Mouse (Mus musculus) megakaryocyte progenitor cell, adult 5-6 weeks (primary cell): ENCODE measurements around the gene Crip2. TPM values are rescaled to one million over a fixed set of nuclear protein-coding genes. Genes with fewer than 3 reads are reported as not detected.

Experiments used
- ATAC-seq: replicated peaks from 2 replicates; pipeline ENCODE4 v1.8.0; 2016; ENCODE audit warnings: mild to moderate bottlenecking, moderate TSS enrichment, inconsistent platforms; ENCODE audit not compliant: poor library complexity
- total RNA-seq, 2 experiments: library from RNA; stranded (forward) in 1 of 2; stranded (reverse) in 1 of 2; fragments of 157-497, 149-512 nt in 1 of 2; fragments of 200-1000 nt in 1 of 2; gene quantifications; 2 replicates each; pipeline versions ENCODE4 v1.2.3 to v1.2.4; 2015 to 2017

Gene Crip2
- total RNA-seq, 2 experiments from 2014 or later: 0.77 to 1.2 TPM

DNA sequence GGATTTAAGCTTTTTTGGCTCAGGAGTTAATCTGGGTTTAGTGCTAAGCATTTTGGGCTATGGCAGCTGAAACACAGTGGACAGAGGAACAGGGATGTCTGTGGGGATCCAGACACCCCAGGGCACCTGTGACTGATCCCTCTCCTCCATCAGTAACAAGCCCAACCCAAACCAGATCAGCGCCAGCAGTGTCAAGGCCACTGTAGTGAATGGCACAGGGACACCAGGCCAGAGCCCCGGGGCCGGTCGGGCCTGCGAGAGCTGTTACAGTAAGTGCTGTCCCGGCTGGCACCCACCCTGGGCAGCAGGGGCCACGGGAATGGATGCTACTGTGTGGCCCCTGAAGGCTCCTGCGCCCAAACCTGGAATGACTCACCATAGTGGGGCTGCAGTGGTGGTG is 9.3 kb upstream of the Crip2 start:
- no peak for ATAC-seq

DNA sequence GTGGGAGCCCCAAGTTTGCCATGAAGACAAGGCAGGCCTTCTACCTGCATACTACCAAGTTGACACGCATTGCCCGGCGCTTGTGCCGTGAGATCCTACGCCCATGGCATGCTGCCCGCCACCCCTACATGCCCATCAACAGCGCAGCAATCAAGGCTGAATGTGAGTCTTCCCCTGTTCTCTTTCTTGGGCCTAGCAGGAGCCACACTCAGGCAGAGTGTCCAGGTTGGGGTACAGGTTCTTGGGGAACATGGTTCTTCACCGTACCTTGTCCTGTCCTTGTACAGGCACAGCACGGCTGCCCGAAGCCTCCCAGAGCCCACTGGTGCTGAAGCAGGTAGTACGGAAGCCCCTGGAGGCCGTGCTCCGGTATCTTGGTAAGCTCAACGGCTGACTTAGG is 8.4 kb upstream of the Crip2 start:
- no peak for ATAC-seq

DNA sequence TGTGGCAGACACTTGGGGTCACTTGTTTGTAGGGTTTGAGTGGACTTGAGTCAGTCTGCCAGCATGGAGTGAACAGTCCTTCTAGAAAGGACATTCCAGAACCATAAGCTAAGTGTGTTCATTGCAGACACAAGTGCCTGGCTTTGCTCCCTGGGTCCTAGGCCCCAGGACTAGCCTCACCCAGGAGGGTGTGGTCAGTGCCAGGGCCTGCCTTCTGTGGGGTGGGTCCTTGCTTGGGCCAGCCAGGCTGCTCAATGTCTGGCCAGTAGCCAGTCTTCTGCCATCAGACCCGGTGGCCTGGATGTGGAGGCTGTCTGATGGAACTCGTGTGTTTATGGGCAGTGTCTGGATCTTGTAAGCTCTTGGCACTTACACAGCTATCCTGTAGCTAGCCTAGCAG is 7.5 kb upstream of the Crip2 start:
- no peak for ATAC-seq

DNA sequence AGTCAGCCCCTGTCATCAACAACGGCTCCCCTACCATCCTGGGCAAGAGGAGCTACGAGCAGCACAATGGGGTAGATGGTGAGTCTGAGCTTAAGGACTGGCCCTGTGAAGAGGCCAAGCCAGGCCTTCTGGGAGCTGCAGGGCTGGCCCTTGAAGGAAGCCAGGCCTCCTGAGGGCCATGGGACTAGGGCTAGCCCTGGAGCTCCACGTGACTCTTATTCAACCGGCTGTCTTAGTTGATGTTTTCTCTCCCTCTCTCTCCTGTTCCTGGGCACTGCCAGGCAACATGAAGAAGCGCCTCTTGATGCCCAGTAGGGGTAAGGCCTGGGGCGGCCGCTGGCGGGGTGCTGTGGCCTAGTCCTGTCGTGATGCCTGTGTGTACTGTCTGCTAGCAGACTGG is 6.8 kb upstream of the Crip2 start:
- ATAC-seq: no peak

DNA sequence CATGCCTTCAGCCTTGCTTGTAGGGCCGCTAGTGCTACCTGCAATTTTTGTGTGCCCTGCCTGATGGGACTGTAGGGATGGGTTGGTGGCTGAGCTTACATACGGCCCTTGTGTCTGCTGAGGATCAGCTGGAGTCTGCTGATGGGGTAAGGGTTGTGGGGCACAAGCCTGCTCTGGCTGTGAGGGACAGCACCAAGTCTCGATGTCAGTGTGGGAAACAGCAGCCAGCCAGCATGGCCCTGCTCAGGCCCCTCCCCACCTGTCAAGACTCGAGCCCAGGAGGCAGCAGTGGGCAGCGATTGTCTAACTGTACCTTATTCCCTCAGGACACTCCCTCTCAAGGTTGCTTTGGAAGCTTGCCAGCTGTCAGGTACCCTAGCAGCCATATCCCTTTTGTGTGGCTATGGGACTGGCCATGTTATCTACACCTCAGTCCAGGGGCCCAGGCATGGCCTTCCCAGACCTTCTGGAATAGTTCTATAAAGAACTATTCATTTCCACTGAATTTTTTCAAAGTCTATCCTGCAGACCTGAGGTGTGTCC is 6.1 kb upstream of the Crip2 start:
- no peak for ATAC-seq

DNA sequence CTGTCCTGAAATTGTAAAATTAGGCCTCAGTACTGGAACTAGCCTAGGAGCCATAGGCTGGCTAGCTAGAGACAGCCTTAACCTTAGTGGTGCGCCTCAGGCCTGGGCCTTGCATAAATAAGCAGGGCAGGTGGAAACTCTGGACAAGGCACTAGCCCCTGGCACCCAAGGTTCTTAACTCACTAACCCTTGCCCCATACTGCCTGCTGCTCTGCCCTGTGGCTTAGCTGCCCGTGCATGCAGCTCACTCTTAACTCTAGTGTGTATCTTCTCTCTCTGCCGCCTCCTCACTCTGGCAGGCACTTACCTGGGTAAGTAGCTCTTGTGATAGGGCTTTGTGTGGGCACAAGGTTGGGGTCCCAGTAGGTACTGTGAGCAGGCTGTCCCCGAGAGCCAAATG is 5.5 kb upstream of the Crip2 start:
- no peak for ATAC-seq

DNA sequence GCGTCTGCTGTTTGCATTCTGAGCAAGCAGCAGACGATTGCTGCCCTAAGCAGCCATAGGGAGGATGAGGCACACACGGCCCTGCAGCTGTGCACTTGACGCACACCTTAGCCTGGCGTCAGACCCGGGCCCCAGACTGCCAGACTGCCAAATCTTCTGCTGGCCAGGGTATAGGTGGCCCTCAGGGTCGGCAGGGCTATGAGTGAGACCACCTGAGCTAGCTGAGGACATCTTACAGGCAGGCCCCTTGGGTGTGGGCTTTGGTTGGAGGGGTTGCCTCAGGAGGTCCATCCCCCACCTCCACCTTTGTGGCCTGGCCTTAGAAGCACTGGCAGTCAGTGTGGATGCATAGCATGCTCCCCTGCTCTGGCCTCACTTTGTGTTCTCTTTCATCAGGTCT is 4.6 kb upstream of the Crip2 start:
- no peak for ATAC-seq

DNA sequence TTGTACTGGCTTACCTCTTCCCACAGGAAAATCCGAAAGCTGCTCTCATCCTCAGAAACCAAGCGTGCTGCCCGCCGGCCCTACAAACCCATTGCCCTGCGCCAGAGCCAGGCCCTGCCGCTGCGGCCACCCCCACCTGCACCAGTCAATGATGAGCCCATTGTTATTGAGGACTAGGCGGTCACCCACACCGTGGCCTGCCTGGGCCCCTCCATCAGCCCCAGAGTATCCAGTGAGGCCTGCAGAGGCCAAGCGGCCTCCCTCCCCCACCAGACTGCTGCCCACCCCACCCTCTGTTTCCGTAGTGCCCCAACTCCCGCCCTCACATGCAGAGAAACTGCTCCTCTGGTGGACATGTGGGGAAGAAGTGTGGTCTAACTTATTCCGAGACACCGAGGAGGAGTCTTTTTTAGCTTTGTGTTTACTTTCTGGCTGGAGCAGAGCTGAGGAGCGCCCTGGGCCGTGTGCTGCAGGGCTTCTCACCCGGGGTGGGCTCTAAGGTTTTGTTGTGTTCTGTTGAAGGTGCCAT is 3.5 kb upstream of the Crip2 start:
- ATAC-seq: no peak

DNA sequence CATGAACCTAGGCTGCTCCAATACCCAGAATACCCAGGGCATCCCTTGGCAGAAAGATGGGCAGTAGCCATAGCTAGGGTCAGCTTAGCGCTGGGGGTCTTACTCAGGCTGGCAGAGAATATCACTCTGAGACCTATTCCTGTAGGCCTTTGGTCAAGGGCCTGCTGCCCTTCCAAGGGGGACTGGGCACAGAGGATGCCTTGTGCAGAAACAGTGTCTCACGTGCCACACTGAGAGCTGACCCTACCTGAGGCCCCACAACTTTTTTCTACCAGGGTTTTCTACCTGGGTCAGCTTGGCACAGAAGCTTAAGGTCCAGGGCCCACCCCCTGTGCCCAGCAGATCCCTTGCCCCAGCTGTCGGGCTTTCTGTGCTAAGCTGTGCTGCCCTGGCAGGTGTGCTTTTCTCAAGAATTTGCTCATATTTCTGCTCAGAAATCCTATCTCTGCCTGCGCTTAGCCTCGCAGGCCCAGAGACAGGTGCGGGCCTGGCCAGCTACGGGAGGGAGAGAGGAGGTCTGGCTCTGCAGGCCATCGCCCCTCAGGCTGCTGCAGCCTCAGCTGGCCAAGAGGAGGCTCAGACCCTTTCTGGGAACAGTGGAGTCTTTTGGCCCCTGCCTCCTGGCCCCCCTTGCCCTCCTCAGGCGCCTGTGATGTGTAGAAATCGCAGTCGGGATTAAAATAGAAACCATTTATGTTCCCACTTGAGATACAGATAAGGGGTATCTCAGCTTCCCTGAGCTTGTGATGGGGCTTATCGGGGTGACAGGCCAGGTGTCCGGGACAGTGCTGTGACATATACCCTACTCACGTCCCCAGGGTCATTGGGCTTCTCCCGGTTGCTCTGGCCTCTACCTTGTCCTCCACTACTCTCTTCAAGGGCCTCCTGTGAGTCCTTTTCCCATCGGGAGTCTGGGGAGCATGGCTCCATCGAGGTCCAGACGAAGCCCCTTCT is 2.5 kb upstream of the Crip2 start:
- ATAC-seq: no peak

DNA sequence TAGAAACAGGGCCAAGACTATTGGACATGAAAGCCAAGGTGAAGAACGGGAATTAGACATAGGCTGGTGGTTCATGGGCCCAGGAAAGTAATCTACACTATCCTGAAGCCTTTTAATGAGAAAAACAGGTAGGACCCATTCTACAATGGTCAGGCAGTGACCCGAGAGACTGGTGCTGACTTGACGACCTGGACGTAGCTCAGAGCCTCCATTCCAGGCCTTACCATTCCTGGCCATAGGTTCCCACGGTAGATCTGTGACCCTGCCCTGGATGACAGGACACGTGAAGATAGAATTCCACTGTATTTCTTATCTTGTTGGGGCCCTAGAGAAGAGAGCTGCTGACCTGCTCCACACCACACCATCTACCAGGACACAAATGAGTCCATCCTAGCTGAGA is 1.7 kb upstream of the Crip2 start:
- ATAC-seq: no peak

DNA sequence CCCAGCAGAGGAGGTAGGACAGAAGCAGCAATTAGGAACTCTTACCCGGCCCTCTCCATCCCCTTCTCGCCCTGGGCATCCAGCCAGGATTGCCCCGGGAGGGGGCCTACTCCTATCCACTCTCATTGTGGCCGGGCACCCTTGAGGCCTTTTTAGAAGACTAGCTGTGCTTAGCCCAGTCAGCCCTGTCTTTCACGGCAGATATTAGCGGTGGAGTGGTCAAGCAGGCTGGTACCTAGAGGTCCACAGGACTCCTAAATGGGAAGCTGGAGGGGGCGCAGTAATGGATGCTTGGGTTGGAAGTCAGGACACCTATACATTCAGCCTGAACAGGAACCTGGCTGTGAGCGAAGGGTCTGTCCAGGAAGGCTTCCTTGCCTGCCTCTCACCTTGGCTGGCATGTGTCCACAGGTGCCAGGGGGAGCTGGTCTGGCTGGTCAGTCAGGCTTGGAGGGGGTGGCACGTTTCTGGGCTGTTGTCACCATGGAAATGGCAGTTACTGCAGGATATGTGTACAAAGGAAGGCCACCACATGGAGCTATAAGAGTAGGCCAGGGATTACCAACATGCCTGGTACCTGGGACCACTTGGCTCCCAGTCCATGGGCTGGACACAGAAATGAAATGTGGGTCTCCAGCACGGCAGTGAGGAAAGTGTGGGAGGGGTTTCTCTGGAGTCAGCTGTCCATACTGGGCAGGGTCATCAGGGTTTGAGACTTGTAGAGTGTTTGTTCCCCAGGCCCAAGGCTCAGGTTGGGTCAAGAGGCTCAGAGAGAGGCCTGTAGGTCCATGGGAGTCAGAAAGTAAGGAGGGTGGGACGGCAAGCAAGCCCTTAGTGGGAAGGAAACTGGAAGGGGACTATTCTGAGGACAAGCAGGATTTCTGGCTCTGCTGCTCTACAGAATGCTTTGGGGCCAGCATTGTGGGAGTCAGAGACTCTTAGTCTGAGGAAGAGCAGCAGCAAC is 853 bp upstream of the Crip2 start:
- ATAC-seq: no peak

DNA sequence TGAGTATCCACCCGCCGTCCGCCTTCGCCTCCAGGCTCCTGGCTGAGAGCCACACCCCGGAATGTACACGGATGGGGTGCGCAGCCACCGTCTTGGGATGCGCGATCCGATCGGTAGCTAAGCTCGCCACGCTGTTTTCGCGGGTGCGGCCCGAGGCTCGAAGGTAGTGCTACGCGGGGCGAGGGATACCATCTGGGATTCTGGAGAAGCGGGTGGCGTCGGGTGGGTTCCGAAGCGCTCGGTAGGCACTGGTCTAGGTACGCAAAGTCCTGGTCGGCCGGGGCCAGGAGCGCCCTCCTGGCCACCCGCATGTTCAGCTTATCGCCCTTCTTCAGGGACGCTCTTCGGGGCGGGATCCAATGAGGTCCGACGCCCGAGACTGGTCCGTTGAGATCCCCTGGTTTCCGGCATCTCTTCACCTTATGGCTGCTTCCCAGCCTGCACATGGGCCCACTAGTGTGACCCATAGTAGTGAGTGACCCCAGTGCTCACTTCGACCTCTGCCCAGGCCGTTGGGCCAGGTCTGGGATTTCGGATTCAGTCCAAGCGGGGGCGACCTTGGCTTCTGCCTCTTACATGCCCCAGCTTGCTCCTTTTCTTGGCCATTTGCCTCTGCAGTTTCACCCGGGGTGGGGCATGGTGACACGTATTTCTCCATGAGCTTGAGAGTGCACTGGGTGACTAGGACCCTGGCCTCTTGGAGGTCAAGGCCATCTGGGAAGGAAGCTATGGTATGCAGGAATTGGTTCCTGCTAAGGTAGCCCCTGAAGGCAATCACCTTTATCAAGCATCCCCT is 778 bp downstream of the Crip2 start:
- ATAC-seq: peak; percentile 30

DNA sequence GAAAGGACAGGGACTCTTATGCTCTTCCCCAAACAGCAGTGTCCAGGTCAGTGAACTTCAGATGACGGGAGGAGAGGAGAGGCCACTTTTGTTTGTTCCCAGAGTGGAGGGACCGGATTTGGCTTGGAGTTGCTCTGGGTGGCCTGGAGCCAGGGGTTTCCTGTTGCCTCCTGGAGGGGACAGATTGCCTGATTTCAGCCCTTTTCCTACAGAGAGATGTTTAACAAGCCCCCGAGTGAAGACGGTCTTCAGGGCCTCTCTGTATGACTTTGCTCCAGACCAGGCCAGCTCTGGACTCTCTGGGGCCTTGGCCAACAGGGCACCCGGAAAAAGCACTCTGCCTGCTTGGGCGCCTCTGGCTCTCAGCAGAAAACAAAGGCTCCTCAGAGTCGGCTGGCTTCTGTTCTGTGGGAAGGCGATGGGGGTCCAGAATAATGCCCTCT is 1.5 kb downstream of the Crip2 start:
- no peak for ATAC-seq

DNA sequence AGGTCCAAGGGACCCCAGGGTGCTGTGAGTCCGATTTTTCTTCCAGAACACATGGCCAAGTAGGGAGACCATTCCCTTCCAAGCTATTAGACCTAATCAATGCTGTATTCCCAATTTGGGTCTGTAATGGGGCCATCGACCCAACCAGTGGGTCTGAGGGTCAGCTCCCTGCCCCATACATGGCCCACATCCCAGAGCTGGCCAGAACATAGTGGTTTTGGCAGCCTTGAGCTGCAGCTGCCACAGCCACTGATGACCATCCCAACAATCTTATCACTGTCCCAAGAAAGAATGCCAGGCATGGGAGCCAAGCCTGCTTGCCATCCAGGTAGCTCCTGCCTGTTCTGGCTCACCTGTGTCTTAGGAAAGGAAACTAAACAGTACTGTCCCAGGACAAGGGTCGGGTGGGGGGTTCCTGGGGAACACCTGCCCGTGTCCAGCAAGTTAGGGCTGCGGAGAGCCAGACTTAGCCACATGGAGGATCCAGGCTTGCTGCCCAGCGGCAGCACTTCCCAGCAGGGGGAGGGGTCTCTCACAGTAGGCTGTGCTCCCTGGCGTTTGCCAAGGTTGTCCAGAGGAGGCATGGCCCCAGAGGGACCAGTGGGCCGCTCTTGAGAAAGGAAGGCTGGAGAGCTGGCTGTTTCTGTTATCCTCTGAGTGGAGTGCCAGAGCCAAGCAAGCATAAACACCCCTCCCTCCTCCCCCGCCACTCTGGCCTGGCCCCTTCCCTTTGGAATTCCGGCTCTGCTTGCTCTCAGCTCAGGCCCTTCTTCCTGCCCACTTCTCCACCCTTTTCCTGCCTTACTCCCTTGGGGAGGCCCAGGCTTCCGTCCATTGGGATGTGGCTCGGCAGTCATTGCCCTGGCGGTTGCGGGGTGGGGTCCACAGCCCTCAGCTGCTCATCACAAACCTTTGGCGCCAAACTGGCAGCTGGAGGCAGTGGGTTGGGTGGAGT is 2.3 kb downstream of the Crip2 start:
- no peak for ATAC-seq

DNA sequence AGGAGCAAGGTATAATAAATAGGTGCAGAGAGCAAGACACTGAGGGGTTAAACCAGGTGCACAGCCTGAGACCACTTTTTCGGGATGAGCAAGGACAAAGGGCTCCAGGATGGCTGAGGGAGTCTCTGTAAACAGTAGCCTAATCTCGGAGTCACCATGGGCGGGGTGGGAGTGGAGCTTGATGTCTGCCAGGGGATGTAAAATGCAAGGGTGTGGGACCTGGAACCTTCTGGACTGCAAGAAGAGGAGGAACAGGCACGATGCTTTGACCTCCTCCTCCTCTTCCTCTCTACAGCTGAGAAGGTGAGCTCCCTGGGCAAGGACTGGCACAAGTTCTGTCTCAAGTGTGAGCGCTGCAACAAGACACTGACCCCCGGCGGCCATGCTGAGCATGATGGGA is 3.1 kb downstream of the Crip2 start:
- no peak for ATAC-seq

DNA sequence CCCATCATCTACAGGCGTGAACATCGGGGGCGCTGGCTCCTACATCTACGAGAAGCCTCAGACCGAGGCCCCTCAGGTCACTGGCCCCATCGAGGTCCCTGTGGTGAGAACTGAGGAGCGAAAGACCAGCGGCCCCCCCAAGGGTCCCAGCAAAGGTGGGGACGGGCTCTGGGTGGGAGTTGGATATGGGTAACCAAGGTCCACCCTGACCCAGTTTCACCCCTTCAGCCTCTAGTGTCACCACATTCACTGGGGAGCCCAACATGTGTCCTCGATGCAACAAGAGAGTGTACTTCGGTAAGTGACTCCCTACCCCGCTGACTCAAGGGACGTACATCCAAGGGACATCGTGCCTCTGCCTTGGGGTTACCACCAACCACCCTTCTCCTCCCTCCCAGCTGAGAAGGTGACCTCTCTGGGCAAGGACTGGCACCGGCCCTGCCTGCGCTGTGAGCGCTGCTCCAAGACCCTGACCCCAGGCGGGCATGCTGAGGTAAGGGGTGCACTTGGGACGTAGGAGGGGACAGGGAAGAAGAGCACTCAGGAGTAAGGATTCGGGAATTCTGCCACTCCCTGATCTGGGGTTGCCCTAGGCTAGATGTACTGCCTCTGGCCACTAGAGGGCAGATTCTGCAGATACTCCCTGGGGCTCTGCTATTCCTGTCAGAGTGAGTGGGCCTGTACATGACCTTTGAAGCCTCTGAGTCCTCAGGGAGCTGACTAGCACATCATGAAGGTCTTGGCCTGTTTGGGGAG is 4.1 kb downstream of the Crip2 start:
- no peak for ATAC-seq

DNA sequence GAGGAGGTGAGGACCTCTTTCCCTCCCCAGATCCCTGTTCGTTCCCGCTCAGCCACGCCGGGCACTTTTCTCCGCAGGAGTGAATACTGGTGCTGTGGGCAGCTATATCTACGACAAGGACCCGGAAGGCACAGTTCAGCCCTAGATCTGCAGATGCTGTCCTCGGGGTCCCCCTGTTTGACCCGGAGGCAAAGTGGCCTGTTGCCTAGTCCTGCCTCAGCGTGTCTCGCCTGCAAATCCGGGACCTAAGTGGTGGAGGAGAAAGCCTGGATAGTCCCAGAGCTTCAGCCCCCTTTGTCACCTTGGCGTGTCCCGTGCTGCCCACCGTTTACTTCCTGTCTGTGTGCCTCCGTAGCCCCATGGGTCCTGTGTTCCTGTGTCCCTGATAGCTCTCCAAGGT is 4.8 kb downstream of the Crip2 start:
- ATAC-seq: no peak

DNA sequence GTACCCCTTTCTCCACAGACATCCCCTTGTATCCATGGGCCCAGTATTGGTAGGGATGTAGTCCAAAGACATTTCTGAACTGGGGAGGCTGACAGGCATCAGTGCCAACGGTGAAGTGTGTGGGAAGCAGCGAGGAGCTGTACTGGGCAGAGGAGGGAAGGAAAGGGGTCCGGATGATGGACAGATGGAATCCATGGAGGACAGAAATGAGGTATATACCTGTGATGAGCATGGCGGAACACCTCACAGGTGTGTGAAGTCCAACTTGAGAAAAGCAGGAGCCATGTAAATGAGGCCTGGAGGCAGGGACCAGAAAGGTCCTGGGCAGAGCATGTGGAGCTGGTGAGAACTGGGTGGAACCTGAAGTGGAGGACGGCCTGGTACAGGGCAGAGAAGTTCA is 5.6 kb downstream of the Crip2 start:
- no peak for ATAC-seq
